Mouse (Mus musculus) limb, embryonic 14.5 days (tissue): ENCODE results near the gene Brd3os. TPM values are rescaled to one million over a fixed set of nuclear protein-coding genes. Genes with fewer than 3 reads are reported as not detected.

Experiments
- ATAC-seq: fragments of 200-750 bp; cut with Nextera tagmentation; 2 replicates; pipeline ENCODE4 v1.8.0; 2017; ENCODE audit warnings: low read depth, moderate number of reproducible peaks, moderate TSS enrichment; ENCODE audit not compliant: low FRiP score
- DNase-seq: peaks from one replicate; pipeline ENCODE4 v3.0.0-alpha.2; 2015; ENCODE audit warnings: low spot score
- H3K27ac ChIP-seq: fragments of 300-500 bp; sonication (generic); replicated peaks from 2 replicates; pipeline ENCODE4 v1.5.1; 2014; ENCODE audit warnings: low read depth, mild to moderate bottlenecking, low read length, moderate library complexity, mixed read lengths
- H3K27me3 ChIP-seq: fragments of 300-500 bp; sonication (generic); 2 replicates; pipeline ENCODE4 v1.6.1; 2014; ENCODE audit warnings: low read length, mixed read lengths; ENCODE audit not compliant: control insufficient read depth, insufficient read depth
- H3K36me3 ChIP-seq: fragments of 300-500 bp; sonication (generic); 2 replicates; pipeline ENCODE4 v1.6.1; 2014; ENCODE audit warnings: mild to moderate bottlenecking, low read length, moderate library complexity, mixed read lengths; ENCODE audit not compliant: control insufficient read depth, insufficient read depth
- H3K4me1 ChIP-seq: fragments of 300-500 bp; sonication (generic); 2 replicates; pipeline ENCODE4 v1.6.1; 2014; ENCODE audit warnings: antibody characterized with exemption, low read length, mixed read lengths; ENCODE audit not compliant: control insufficient read depth, insufficient read depth
- H3K4me2 ChIP-seq: fragments of 300-500 bp; sonication (generic); replicated peaks from 2 replicates; pipeline ENCODE4 v1.6.1; 2014; ENCODE audit warnings: low read depth, mild to moderate bottlenecking, low read length, moderate library complexity; ENCODE audit not compliant: severe bottlenecking
- H3K4me3 ChIP-seq: fragments of 300-500 bp; sonication (generic); replicated peaks from 2 replicates; pipeline ENCODE4 v1.5.1; 2014; ENCODE audit warnings: low read length
- H3K9ac ChIP-seq: fragments of 300-500 bp; sonication (generic); 2 replicates; pipeline ENCODE4 v1.6.1; 2014; ENCODE audit warnings: mild to moderate bottlenecking, low read depth, low read length, moderate library complexity; ENCODE audit not compliant: severe bottlenecking
- H3K9me3 ChIP-seq: fragments of 300-500 bp; sonication (generic); 2 replicates; pipeline ENCODE4 v1.6.1; 2016; ENCODE audit warnings: low read length; ENCODE audit not compliant: control insufficient read depth
- POLR2A ChIP-seq: fragments of 200-500 bp; IDR thresholded peaks from 2 replicates; pipeline ENCODE4 v1.8.0; 2012; ENCODE audit warnings: inconsistent platforms, mild to moderate bottlenecking, moderate library complexity, borderline replicate concordance; ENCODE audit not compliant: insufficient read depth, insufficient read length; ENCODE audit errors: extremely low read depth
- WGBS: fragments of 180-500 bp; shearing (Covaris S2); extraction: QIAGEN DNeasy Blood & Tissue Kit; methylation state at CpG from one replicate; pipeline ENCODE4 v1.1.7; 2014; 5-methylcytosine and 5-hydroxymethylcytosine counted together
- polyA plus RNA-seq, 2 experiments: library from polyadenylated mRNA; depleted of rRNA in 1 of 2; stranded (reverse) in 1 of 2; unstranded in 1 of 2; fragments of >200 nt; fragmentation: Nextera tagmentation in 1 of 2; extraction: Ambion mirVana in 1 of 2; gene quantifications; 2 replicates each; pipeline versions ENCODE4 v1.2.1 to v1.2.3; 2012 to 2014

The Brd3os gene
- polyA plus RNA-seq, 2 experiments, result 9.9 to 12.5 TPM

DNA sequence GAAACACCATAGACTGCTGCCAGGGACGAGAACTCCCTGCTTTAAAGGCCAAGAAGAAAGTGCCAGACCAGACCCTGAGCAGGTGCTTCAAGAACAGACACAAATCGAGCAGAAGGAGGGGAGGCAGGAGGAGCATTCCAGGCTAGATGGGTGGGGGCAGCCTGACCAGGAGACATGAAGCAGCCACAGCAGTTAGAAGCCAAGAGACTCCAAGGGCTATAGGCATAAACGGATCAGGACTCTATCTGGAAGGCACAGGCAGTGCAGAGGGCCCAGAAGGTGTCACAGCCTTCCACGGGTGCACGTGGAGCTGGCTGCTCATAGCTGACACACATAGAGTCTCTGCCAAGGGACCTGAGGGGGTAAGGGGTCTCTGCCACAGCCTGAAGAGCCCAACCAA is 18.0 kb downstream of the Brd3os start:
- Histone ChIP-seq H3K27ac (no peak overlapping the region), H3K9me3 (no peaks in the 10 kb centered on the region), H3K36me3 (peaks cover 97% of the 10 kb centered on the region), H3K4me3 (no peak overlapping the region), H3K4me1 (no peaks in the 10 kb centered on the region), H3K4me2 (no peak overlapping the region), H3K9ac (no peak overlapping the region), H3K27me3 (no peaks in the 10 kb centered on the region)
- DNase-seq, result no peak
- TF ChIP-seq POLR2A, result no peak
- no peak for ATAC-seq
- WGBS, result 81% methylated on average over 5 of the region's 5 CpGs

GRCm38 (mm10) chr2:27460651-27461050 is 18.5 kb downstream of the Brd3os start:
- ATAC-seq (no peak), DNase-seq (no peak)
- H3K4me3 ChIP-seq, result no peak overlapping the region
- no peaks in the 10 kb centered on the region for H3K27me3 ChIP-seq
- WGBS, result 63% methylated on average over 9 of the region's 9 CpGs
- TF ChIP-seq POLR2A, result no peak
- H3K9ac ChIP-seq, result no peak overlapping the region
- H3K27ac ChIP-seq, result no peak overlapping the region
- H3K36me3 ChIP-seq, result peaks cover 94% of the 10 kb centered on the region
- H3K9me3 ChIP-seq, result no peaks in the 10 kb centered on the region
- no peak overlapping the region for H3K4me2 ChIP-seq
- H3K4me1 ChIP-seq, result no peaks in the 10 kb centered on the region

DNA sequence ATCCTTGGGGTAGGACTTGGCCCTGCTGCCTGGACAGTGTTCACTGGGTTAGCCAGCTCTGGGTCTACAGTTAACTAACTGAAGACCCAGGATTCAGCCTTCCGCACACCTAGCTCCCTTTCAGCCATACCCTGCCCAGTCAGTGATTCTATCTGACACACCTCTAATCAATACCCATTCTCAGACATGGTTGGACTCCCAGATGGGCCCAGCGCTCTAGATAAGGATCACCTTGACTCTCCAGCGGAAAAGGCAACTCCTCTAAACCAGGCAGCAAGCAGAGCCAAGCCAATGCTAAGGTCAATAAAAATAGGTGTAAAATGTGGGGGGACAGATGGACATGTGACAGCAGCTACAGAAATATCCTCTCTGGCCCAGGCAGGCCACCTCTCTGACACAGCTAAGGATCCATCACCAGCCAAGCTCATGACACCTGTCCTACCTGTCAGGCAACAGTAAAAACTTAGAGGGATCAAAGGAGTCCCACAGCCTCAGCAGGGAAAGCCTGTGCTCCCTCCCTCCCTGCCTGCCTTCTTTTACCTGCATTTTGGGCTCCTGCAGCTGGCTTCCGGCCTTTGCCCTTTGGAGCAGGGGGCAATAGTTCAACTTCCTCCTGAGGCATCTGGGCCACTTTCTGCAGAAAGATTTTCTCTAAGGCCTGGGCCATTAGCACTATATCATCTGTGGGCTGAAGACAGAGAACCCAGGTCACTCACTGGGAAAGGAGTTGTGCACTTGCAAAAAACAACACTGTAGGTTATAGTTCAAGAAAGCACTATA is 19.9 kb downstream of the Brd3os start:
- H3K36me3 ChIP-seq, result peaks cover 94% of the 10 kb centered on the region
- no peaks in the 10 kb centered on the region for H3K27me3 ChIP-seq
- TF ChIP-seq POLR2A, result no peak
- no peaks in the 10 kb centered on the region for H3K9me3 ChIP-seq
- no peak overlapping the region for H3K27ac ChIP-seq
- no peak overlapping the region for H3K9ac ChIP-seq
- no peak for ATAC-seq
- no peak for DNase-seq
- H3K4me1 ChIP-seq, result no peaks in the 10 kb centered on the region
- 85% methylated on average over 4 of the region's 4 CpGs for WGBS
- H3K4me2 ChIP-seq, result no peak overlapping the region
- no peak overlapping the region for H3K4me3 ChIP-seq

- no peaks in the 10 kb centered on the region for H3K27me3 ChIP-seq
- H3K9me3 ChIP-seq, result no peaks in the 10 kb centered on the region
- peaks cover 93% of the 10 kb centered on the region for H3K36me3 ChIP-seq
- 90% methylated on average over 4 of the region's 4 CpGs for WGBS
- no peak overlapping the region for H3K9ac ChIP-seq
- DNase-seq, result no peak
- H3K27ac ChIP-seq, result no peak overlapping the region
- H3K4me1 ChIP-seq, result no peaks in the 10 kb centered on the region
- no peak overlapping the region for H3K4me2 ChIP-seq
- ATAC-seq, result no peak
- no peak for TF ChIP-seq POLR2A
- H3K4me3 ChIP-seq, result no peak overlapping the region
Observed at GRCm38 (mm10) chr2:27462901-27463300, 20.8 kb downstream of the Brd3os start.

GRCm38 (mm10) chr2:27469292-27469990 is 27.3 kb downstream of the Brd3os start:
- Histone ChIP-seq H3K4me1 (peaks cover 20% of the 10 kb centered on the region), H3K4me3 (no peak overlapping the region), H3K4me2 (no peak overlapping the region), H3K36me3 (peaks cover 54% of the 10 kb centered on the region), H3K9ac (no peak overlapping the region), H3K27me3 (no peaks in the 10 kb centered on the region), H3K9me3 (no peaks in the 10 kb centered on the region), H3K27ac (no peak overlapping the region)
- no peak for TF ChIP-seq POLR2A
- ATAC-seq (no peak), DNase-seq (no peak)
- WGBS, result 64% methylated on average over 4 of the region's 4 CpGs
